Mouse (Mus musculus): ENCODE results near the gene Cox5a. TPM values are rescaled to one million over a fixed set of nuclear protein-coding genes. Genes with fewer than 3 reads are reported as not detected.
A peak's percentile ranks its signal among the peaks of the same experiment; 100 is the strongest.

The Cox5a gene
- polyA plus RNA-seq, 1 experiment from 2014 or later, result 761 TPM

- Histone ChIP-seq H3K4me2 (ENCODE audit: low read depth, low read length) (0 out of 2 replicates have a peak overlapping the region, but pooled peaks have one; percentile 76), H3K27me3 (ENCODE audit: insufficient read depth, low read length) (peaks cover 60% of the 10 kb centered on the region), H3K9me3 (ENCODE audit: low read length) (no peaks in the 10 kb centered on the region), H3K4me1 (ENCODE audit: insufficient read depth) (peaks cover 29% of the 10 kb centered on the region), H3K36me3 (replicated peaks; ENCODE audit: insufficient read depth, low read length) (no peaks in the 10 kb centered on the region), H3K27ac (ENCODE audit: low read depth) (no peak overlapping the region), H3K9ac (replicated peaks) (no peak overlapping the region), H3K4me3 (ENCODE audit: low read depth, low read length) (no peak overlapping the region; the same call in 1 of the 2 replicates)
- ATAC-seq (no peak), DNase-seq (no peak)
- TF ChIP-seq EP300 (IDR thresholded peaks at IDR 0.05; ENCODE audit: low read depth) (no peak), CTCF (IDR thresholded peaks at IDR 0.05; ENCODE audit: low read depth) (no peak)
- WGBS (ENCODE audit: insufficient replicate concordance), result 47% methylated on average over 10 of the region's 10 CpGs
Measured at GRCm38 (mm10) chr9:57504891-57505290, 16.2 kb upstream of the Cox5a start.

GRCm38 (mm10) chr9:57505700-57506099 lies 15.4 kb upstream of the Cox5a start:
- no peak overlapping the region for H3K9ac ChIP-seq (replicated peaks)
- no peaks in the 10 kb centered on the region for H3K36me3 ChIP-seq (replicated peaks; ENCODE audit: insufficient read depth, low read length)
- peak overlapping the region; percentile 17; the same call in 1 of the 2 replicates for H3K4me3 ChIP-seq (ENCODE audit: low read depth, low read length)
- WGBS (ENCODE audit: insufficient replicate concordance), result 2% methylated on average over 8 of the region's 8 CpGs
- H3K4me1 ChIP-seq (ENCODE audit: insufficient read depth), result peaks cover 29% of the 10 kb centered on the region
- peak; percentile 97 for ATAC-seq
- H3K9me3 ChIP-seq (ENCODE audit: low read length), result no peaks in the 10 kb centered on the region
- no peak overlapping the region for H3K27ac ChIP-seq (ENCODE audit: low read depth)
- H3K4me2 ChIP-seq (ENCODE audit: low read depth, low read length), result peak overlapping the region; percentile 52
- peaks cover 52% of the 10 kb centered on the region for H3K27me3 ChIP-seq (ENCODE audit: insufficient read depth, low read length)
- TF ChIP-seq EP300 (IDR thresholded peaks at IDR 0.05; ENCODE audit: low read depth) (peak; percentile 96), CTCF (IDR thresholded peaks at IDR 0.05; ENCODE audit: low read depth) (peak; percentile 30; the same call in 1 of the 2 replicates)
- DNase-seq, result peak; percentile 82

- Histone ChIP-seq H3K9me3 (ENCODE audit: low read length) (no peaks in the 10 kb centered on the region), H3K27ac (ENCODE audit: low read depth) (no peak overlapping the region), H3K27me3 (ENCODE audit: insufficient read depth, low read length) (peaks cover 4% of the 10 kb centered on the region), H3K36me3 (replicated peaks; ENCODE audit: insufficient read depth, low read length) (no peaks in the 10 kb centered on the region), H3K4me3 (ENCODE audit: low read depth, low read length) (no peak overlapping the region), H3K4me1 (ENCODE audit: insufficient read depth) (peaks cover 7% of the 10 kb centered on the region), H3K4me2 (ENCODE audit: low read depth, low read length) (no peak overlapping the region), H3K9ac (replicated peaks) (no peak overlapping the region)
- no peak for ATAC-seq
- no peak for DNase-seq
- TF ChIP-seq CTCF (IDR thresholded peaks at IDR 0.05; ENCODE audit: low read depth) (no peak), EP300 (IDR thresholded peaks at IDR 0.05; ENCODE audit: low read depth) (no peak)
- WGBS (ENCODE audit: insufficient replicate concordance), result 58% methylated on average over 2 of the region's 2 CpGs
Measured at GRCm38 (mm10) chr9:57510577-57510976, 10.5 kb upstream of the Cox5a start.

- peaks cover 8% of the 10 kb centered on the region for H3K4me1 ChIP-seq (ENCODE audit: insufficient read depth)
- TF ChIP-seq EP300 (IDR thresholded peaks at IDR 0.05; ENCODE audit: low read depth) (no peak), CTCF (IDR thresholded peaks at IDR 0.05; ENCODE audit: low read depth) (peak; percentile 91)
- ATAC-seq, result no peak
- 9% methylated on average over 3 of the region's 3 CpGs for WGBS (ENCODE audit: insufficient replicate concordance)
- H3K4me3 ChIP-seq (ENCODE audit: low read depth, low read length), result no peak overlapping the region
- H3K27me3 ChIP-seq (ENCODE audit: insufficient read depth, low read length), result no peaks in the 10 kb centered on the region
- H3K9me3 ChIP-seq (ENCODE audit: low read length), result no peaks in the 10 kb centered on the region
- H3K27ac ChIP-seq (ENCODE audit: low read depth), result no peak overlapping the region
- H3K36me3 ChIP-seq (replicated peaks; ENCODE audit: insufficient read depth, low read length), result no peaks in the 10 kb centered on the region
- no peak overlapping the region for H3K9ac ChIP-seq (replicated peaks)
- H3K4me2 ChIP-seq (ENCODE audit: low read depth, low read length), result no peak overlapping the region
- DNase-seq, result peak; percentile 81
Measured at GRCm38 (mm10) chr9:57517113-57517512, 4.0 kb upstream of the Cox5a start.

- peak overlapping the region; percentile 88 for H3K4me2 ChIP-seq (ENCODE audit: low read depth, low read length)
- no peaks in the 10 kb centered on the region for H3K36me3 ChIP-seq (replicated peaks; ENCODE audit: insufficient read depth, low read length)
- DNase-seq (no peak), ATAC-seq (peak; percentile 11; the same call in 1 of the 2 replicates)
- WGBS (ENCODE audit: insufficient replicate concordance), result 26% methylated on average over 16 of the region's 16 CpGs
- peak overlapping the region; percentile 99 for H3K27ac ChIP-seq (ENCODE audit: low read depth)
- no peaks in the 10 kb centered on the region for H3K27me3 ChIP-seq (ENCODE audit: insufficient read depth, low read length)
- peak overlapping the region; percentile 98 for H3K9ac ChIP-seq (replicated peaks)
- peak overlapping the region; percentile 97 for H3K4me3 ChIP-seq (ENCODE audit: low read depth, low read length)
- no peak for TF ChIP-seq CTCF (IDR thresholded peaks at IDR 0.05; ENCODE audit: low read depth)
- TF ChIP-seq EP300 (IDR thresholded peaks at IDR 0.05; ENCODE audit: low read depth), result no peak
- H3K4me1 ChIP-seq (ENCODE audit: insufficient read depth), result peaks cover 26% of the 10 kb centered on the region
- H3K9me3 ChIP-seq (ENCODE audit: low read length), result no peaks in the 10 kb centered on the region
Measured at GRCm38 (mm10) chr9:57520375-57521055, 559 bp upstream of the Cox5a start.

GRCm38 (mm10) chr9:57522114-57522860 lies 1.2 kb downstream of the Cox5a start:
- Histone ChIP-seq H3K9ac (replicated peaks) (peak overlapping the region; percentile 98), H3K4me2 (ENCODE audit: low read depth, low read length) (peak overlapping the region; percentile 88), H3K27me3 (ENCODE audit: insufficient read depth, low read length) (no peaks in the 10 kb centered on the region), H3K27ac (ENCODE audit: low read depth) (peak overlapping the region; percentile 99), H3K4me1 (ENCODE audit: insufficient read depth) (peaks cover 31% of the 10 kb centered on the region), H3K36me3 (replicated peaks; ENCODE audit: insufficient read depth, low read length) (no peaks in the 10 kb centered on the region), H3K4me3 (ENCODE audit: low read depth, low read length) (peak overlapping the region; percentile 97), H3K9me3 (ENCODE audit: low read length) (no peaks in the 10 kb centered on the region)
- TF ChIP-seq CTCF (IDR thresholded peaks at IDR 0.05; ENCODE audit: low read depth) (no peak), EP300 (IDR thresholded peaks at IDR 0.05; ENCODE audit: low read depth) (no peak)
- ATAC-seq (no peak), DNase-seq (no peak)
- 30% methylated on average over 7 of the region's 7 CpGs for WGBS (ENCODE audit: insufficient replicate concordance)

All from liver, postnatal 0 days (tissue).